In genomic region chr6:76202801-76203200, GRCm38 (mm10) we compare ENCODE assay signal across 18 mouse cellular contexts.
DNase-seq lines count a peak whose midpoint lies in the region; ATAC-seq and TF ChIP-seq lines count a peak whose summit lies in the region.
"Had no signal": no experiment of that assay in that cellular context is flagged by ENCODE, and none has a peak within 500 bp of the region (broad histone marks: within the 10 kb centered on the region; RNA-seq: fewer than 3 reads in every experiment).

No protein-coding gene starts in this region.

- peak; percentile 53; the same call in 1 of the 2 replicates for ATAC-seq in forebrain, embryonic 11.5 days (replicated peaks; ENCODE audit: low FRiP score)
- ATAC-seq in forebrain, embryonic 16.5 days, result no peak
- peak; percentile 66; the same call in 1 of the 2 replicates for ATAC-seq in kidney, embryonic 15.5 days (replicated peaks; ENCODE audit: low FRiP score)

- peak; percentile 15; the same call in 1 of the 2 replicates for TF ChIP-seq CTCF in E14TG2a.4 (conservative IDR thresholded peaks at IDR 0.05; ENCODE audit: low read length)

- no peak overlapping the region for H3K4me2 ChIP-seq in forebrain, embryonic 11.5 days (ENCODE audit: low read depth, low read length, severe bottlenecking)
- H3K4me2 ChIP-seq in forebrain, embryonic 16.5 days (ENCODE audit: low read length), result no peak overlapping the region
- no peak overlapping the region for H3K4me2 ChIP-seq in kidney, embryonic 15.5 days
- H3K4me2 ChIP-seq: hindbrain, embryonic 15.5 days; liver, embryonic 13.5 days had no signal

- H3K36me3 ChIP-seq in forebrain, embryonic 11.5 days (ENCODE audit: control insufficient read depth, insufficient read depth, low read length), result no peaks in the 10 kb centered on the region
- H3K36me3 ChIP-seq in forebrain, embryonic 16.5 days (ENCODE audit: control insufficient read depth, insufficient read depth), result no peaks in the 10 kb centered on the region
- no peaks in the 10 kb centered on the region for H3K36me3 ChIP-seq in kidney, embryonic 15.5 days
- no peaks in the 10 kb centered on the region for H3K36me3 ChIP-seq in E14TG2a.4 (ENCODE audit: insufficient read depth, low read length)
- H3K36me3 ChIP-seq: hindbrain, embryonic 15.5 days; liver, embryonic 13.5 days had no signal

- no peak overlapping the region for H3K4me3 ChIP-seq in forebrain, embryonic 11.5 days (ENCODE audit: low read depth, low read length)
- H3K4me3 ChIP-seq in forebrain, embryonic 16.5 days (replicated peaks; ENCODE audit: low read length), result no peak overlapping the region
- H3K4me3 ChIP-seq in kidney, embryonic 15.5 days (replicated peaks), result no peak overlapping the region
- no peak overlapping the region for H3K4me3 ChIP-seq in E14TG2a.4 (replicated peaks; ENCODE audit: low read length)
- H3K4me3 ChIP-seq: heart, adult 2 months; hindbrain, embryonic 15.5 days; liver, embryonic 13.5 days had no signal

- H3K27me3 ChIP-seq in forebrain, embryonic 11.5 days (ENCODE audit: control insufficient read depth, insufficient read depth, low read length), result no peaks in the 10 kb centered on the region
- H3K27me3 ChIP-seq in forebrain, embryonic 16.5 days (replicated peaks; ENCODE audit: control insufficient read depth, insufficient read depth, low read length), result no peaks in the 10 kb centered on the region
- H3K27me3 ChIP-seq in kidney, embryonic 15.5 days, result no peaks in the 10 kb centered on the region
- no peaks in the 10 kb centered on the region for H3K27me3 ChIP-seq in E14TG2a.4 (ENCODE audit: insufficient read depth, low read length)
- H3K27me3 ChIP-seq: hindbrain, embryonic 15.5 days; liver, embryonic 13.5 days had no signal

- H3K27ac ChIP-seq in forebrain, embryonic 11.5 days (ENCODE audit: low read depth, low read length), result no peak overlapping the region
- no peak overlapping the region for H3K27ac ChIP-seq in forebrain, embryonic 16.5 days (ENCODE audit: low read length)
- no peak overlapping the region for H3K27ac ChIP-seq in kidney, embryonic 15.5 days
- H3K27ac ChIP-seq: heart, adult 2 months; hindbrain, embryonic 15.5 days; liver, embryonic 13.5 days had no signal

- H3K9me3 ChIP-seq in forebrain, embryonic 11.5 days (ENCODE audit: control insufficient read depth, low read length), result no peaks in the 10 kb centered on the region
- no peaks in the 10 kb centered on the region for H3K9me3 ChIP-seq in forebrain, embryonic 16.5 days (ENCODE audit: control insufficient read depth, low read length)
- H3K9me3 ChIP-seq in kidney, embryonic 15.5 days (replicated peaks), result no peaks in the 10 kb centered on the region
- H3K9me3 ChIP-seq in E14TG2a.4 (ENCODE audit: low read length), result no peaks in the 10 kb centered on the region
- H3K9me3 ChIP-seq: hindbrain, embryonic 15.5 days; liver, embryonic 13.5 days had no signal

- no peak for DNase-seq in forebrain, embryonic 11.5 days (ENCODE audit: low spot score)
- no peak for DNase-seq in kidney, postnatal 10 days
- peak; percentile 2 for DNase-seq in embryo, embryonic 11 days
- DNase-seq in urinary bladder, postnatal 36 days (ENCODE audit: low spot score in 2 of 2), result no peak
- DNase-seq in thymus, postnatal 36 days, result no peak
- DNase-seq: adrenal gland, adult 2 months; cerebellum, adult 9-10 months; heart, adult 2 months; heart, postnatal 10 days; kidney, postnatal 4 days; layer of hippocampus, postnatal 36 days; liver, embryonic 13.5 days; lung, postnatal 10 days; spleen, adult 18-20 months had no signal

- no peaks in the 10 kb centered on the region for H3K4me1 ChIP-seq in forebrain, embryonic 11.5 days (replicated peaks; ENCODE audit: control insufficient read depth, insufficient read depth, low read length)
- H3K4me1 ChIP-seq in forebrain, embryonic 16.5 days (replicated peaks; ENCODE audit: control insufficient read depth, insufficient read depth, low read length), result no peaks in the 10 kb centered on the region
- H3K4me1 ChIP-seq in kidney, embryonic 15.5 days, result no peaks in the 10 kb centered on the region
- H3K4me1 ChIP-seq in E14TG2a.4 (replicated peaks; ENCODE audit: low read depth, low read length), result no peaks in the 10 kb centered on the region
- H3K4me1 ChIP-seq: hindbrain, embryonic 15.5 days; liver, embryonic 13.5 days had no signal

- 93% methylated on average over 1 of the region's 1 CpGs for WGBS in forebrain, embryonic 11.5 days
- 96% methylated on average over 1 of the region's 1 CpGs for WGBS in forebrain, embryonic 16.5 days
- WGBS in kidney, embryonic 15.5 days, result 87% methylated on average over 1 of the region's 1 CpGs

- no peak overlapping the region for H3K9ac ChIP-seq in forebrain, embryonic 11.5 days (ENCODE audit: low read length)
- no peak overlapping the region for H3K9ac ChIP-seq in forebrain, embryonic 16.5 days (replicated peaks; ENCODE audit: low read depth, low read length)
- no peak overlapping the region for H3K9ac ChIP-seq in kidney, embryonic 15.5 days
- H3K9ac ChIP-seq: hindbrain, embryonic 15.5 days; liver, embryonic 13.5 days had no signal
